Mouse (Mus musculus) liver, embryonic 14.5 days (tissue): ENCODE measurements around the gene Nploc4. TPM values are rescaled to one million over a fixed set of nuclear protein-coding genes. Genes with fewer than 3 reads are reported as not detected.
"Not testable (repeated sequence)": the region's sequence is repeated elsewhere in the genome, so short reads cannot be mapped to it uniquely, and the experiment has no call there.

Experiments used
- ATAC-seq: fragments of 200-750 bp; cut with Nextera tagmentation; 2 replicates; pipeline ENCODE4 v1.8.0; 2017; ENCODE audit warnings: moderate number of reproducible peaks, mild to moderate bottlenecking, moderate library complexity; ENCODE audit not compliant: insufficient read depth
- DNase-seq, 3 experiments: peaks; one replicate each; pipeline ENCODE4 v3.0.0-alpha.2; 2012 to 2013; ENCODE audit warnings: low read depth in 3 of 3, low spot score in 3 of 3
- H3K27ac ChIP-seq: fragments of 300-500 bp; sonication (generic); 2 replicates; pipeline ENCODE4 v1.5.1; 2014; ENCODE audit warnings: moderate library complexity, mild to moderate bottlenecking, control low read depth, inconsistent platforms
- H3K27me3 ChIP-seq: fragments of 300-500 bp; sonication (generic); 2 replicates; pipeline ENCODE4 v1.6.1; 2014; ENCODE audit warnings: mild to moderate bottlenecking, low read length, moderate library complexity; ENCODE audit not compliant: control insufficient read depth, insufficient read depth
- H3K36me3 ChIP-seq: fragments of 300-500 bp; sonication (generic); replicated peaks from 2 replicates; pipeline ENCODE4 v1.6.1; 2014; ENCODE audit warnings: low read depth; ENCODE audit not compliant: control insufficient read depth, insufficient read depth
- H3K4me1 ChIP-seq, 2 experiments: fragments of 200-500 bp in 1 of 2; fragments of 300-500 bp in 1 of 2; sonication (generic) in 1 of 2; replicated peaks; 2 replicates each; pipeline ENCODE4 v1.6.1; 2012 to 2014; ENCODE audit warnings: antibody characterized with exemption in 1 of 2, inconsistent platforms in 1 of 2, low read length in 1 of 2; ENCODE audit not compliant: control insufficient read depth in 2 of 2, insufficient read depth in 2 of 2
- H3K4me2 ChIP-seq: fragments of 300-500 bp; sonication (generic); 2 replicates; pipeline ENCODE4 v1.6.1; 2014; ENCODE audit warnings: low read depth, mild to moderate bottlenecking, control low read depth, moderate library complexity
- H3K4me3 ChIP-seq, 2 experiments: fragments of 200-500 bp in 1 of 2; fragments of 300-500 bp in 1 of 2; sonication (generic) in 1 of 2; 2 replicates each; pipeline ENCODE4 v1.5.1; 2012 to 2014; ENCODE audit warnings: low read depth in 2 of 2, low read length in 2 of 2, mild to moderate bottlenecking in 2 of 2, control low read depth in 1 of 2, inconsistent platforms in 1 of 2, moderate library complexity in 1 of 2; ENCODE audit not compliant: insufficient read depth in 1 of 2
- H3K9ac ChIP-seq: fragments of 300-500 bp; sonication (generic); replicated peaks from 2 replicates; pipeline ENCODE4 v1.6.1; 2014; ENCODE audit warnings: mild to moderate bottlenecking, control low read depth, moderate library complexity
- H3K9me3 ChIP-seq: fragments of 300-500 bp; sonication (generic); 2 replicates; pipeline ENCODE4 v1.6.1; 2016; ENCODE audit warnings: low read length, mixed read lengths; ENCODE audit not compliant: control insufficient read depth
- CTCF ChIP-seq: IDR thresholded peaks from 2 replicates; pipeline ENCODE4 v1.5.1; 2016; ENCODE audit warnings: antibody characterized with exemption, low read depth, control low read depth
- EP300 ChIP-seq: IDR thresholded peaks from 2 replicates; pipeline ENCODE4 v1.6.1; 2016; ENCODE audit warnings: antibody characterized with exemption, low read depth
- WGBS: fragments of 180-500 bp; shearing (Covaris S2); extraction: QIAGEN DNeasy Blood & Tissue Kit; methylation state at CpG from one replicate; pipeline ENCODE4 v1.1.7; 2014; ENCODE audit not compliant: insufficient replicate concordance; 5-methylcytosine and 5-hydroxymethylcytosine counted together
- polyA plus RNA-seq, 2 experiments: library from polyadenylated mRNA; depleted of rRNA in 1 of 2; stranded (reverse) in 1 of 2; unstranded in 1 of 2; fragments of >200 nt; fragmentation: Nextera tagmentation in 1 of 2; extraction: Ambion mirVana in 1 of 2; gene quantifications; 2 replicates each; pipeline versions ENCODE4 v1.2.1 to v1.2.3; 2012 to 2014

Gene Nploc4
- polyA plus RNA-seq, 2 experiments: 21.1 to 21.2 TPM

DNA sequence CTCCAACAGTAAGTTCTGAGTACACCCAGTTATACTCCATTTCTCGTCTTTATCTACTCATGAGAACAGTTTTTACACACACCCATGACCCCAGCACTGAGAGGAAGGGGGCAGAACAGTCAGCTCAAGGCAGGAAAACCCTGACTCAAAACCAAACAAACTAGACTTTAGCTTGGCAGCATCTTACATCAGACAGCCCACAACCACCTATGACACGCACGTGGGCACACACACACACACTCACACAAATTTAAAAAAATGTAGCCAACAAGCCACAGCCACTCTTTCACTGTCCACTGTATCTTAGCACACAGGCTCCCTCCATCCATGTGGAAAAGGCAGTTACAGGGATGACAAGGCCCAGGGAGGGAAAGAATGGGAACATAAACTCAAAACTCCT lies 10.8 kb downstream of the Nploc4 start:
- DNase-seq: no peak

DNA sequence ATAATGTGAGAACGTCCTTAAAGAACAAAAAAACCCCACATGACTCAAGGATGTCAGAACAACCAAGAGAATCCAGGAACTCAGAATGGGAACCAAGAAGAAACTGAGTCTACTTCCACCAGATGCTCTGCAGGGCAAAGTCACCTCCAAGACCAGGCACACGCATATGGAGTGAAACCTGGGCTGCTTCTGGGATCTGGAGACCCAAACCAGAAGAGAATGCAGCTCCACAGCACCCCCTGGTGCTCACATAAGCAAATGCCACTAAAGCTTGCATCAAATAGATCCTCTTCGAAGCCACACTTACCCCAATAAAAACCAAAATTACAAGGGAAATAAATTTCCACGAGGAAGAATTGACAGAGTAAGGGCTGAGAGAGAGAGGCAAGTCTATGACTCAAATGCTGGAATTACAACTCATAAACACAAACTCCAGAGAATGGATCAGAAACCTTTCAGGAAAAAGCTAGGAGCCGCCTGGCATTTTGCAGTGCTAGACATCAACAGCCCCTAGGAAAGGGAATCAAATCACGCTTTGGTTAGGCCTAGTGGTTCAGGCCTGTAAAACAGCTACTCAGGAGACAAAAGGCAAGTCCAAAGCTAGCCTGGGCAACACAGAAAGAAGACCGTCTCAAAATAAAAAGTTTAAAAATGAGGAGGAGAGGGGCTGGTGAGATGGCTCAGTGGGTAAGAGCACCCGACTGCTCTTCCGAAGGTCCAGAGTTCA lies 13.8 kb downstream of the Nploc4 start:
- Histone ChIP-seq H3K4me3 (no peak overlapping the region), H3K27me3 (no peaks in the 10 kb centered on the region), H3K4me2 (no peak overlapping the region), H3K9me3 (no peaks in the 10 kb centered on the region), H3K4me1 (no peaks in the 10 kb centered on the region), H3K27ac (no peak overlapping the region), H3K9ac (no peak overlapping the region), H3K36me3 (peaks cover 85% of the 10 kb centered on the region)
- DNase-seq (peak in 1 of 3 experiments; percentile 39), ATAC-seq (no peak)
- WGBS: 71% methylated on average over 9 of the region's 9 CpGs
- TF ChIP-seq EP300: no peak
- peak; percentile 83 for TF ChIP-seq CTCF

More for the DNA sequence above, 10.8 kb downstream of the Nploc4 start:
- Histone ChIP-seq H3K27ac (no peak overlapping the region), H3K9me3 (no peaks in the 10 kb centered on the region), H3K4me3 (no peak overlapping the region), H3K4me2 (no peak overlapping the region), H3K36me3 (peaks cover 82% of the 10 kb centered on the region), H3K27me3 (no peaks in the 10 kb centered on the region), H3K4me1 (no peaks in the 10 kb centered on the region), H3K9ac (no peak overlapping the region)
- no peak for ATAC-seq
- no peak for TF ChIP-seq CTCF
- no peak for TF ChIP-seq EP300
- 81% methylated on average over 3 of the region's 3 CpGs for WGBS

DNA sequence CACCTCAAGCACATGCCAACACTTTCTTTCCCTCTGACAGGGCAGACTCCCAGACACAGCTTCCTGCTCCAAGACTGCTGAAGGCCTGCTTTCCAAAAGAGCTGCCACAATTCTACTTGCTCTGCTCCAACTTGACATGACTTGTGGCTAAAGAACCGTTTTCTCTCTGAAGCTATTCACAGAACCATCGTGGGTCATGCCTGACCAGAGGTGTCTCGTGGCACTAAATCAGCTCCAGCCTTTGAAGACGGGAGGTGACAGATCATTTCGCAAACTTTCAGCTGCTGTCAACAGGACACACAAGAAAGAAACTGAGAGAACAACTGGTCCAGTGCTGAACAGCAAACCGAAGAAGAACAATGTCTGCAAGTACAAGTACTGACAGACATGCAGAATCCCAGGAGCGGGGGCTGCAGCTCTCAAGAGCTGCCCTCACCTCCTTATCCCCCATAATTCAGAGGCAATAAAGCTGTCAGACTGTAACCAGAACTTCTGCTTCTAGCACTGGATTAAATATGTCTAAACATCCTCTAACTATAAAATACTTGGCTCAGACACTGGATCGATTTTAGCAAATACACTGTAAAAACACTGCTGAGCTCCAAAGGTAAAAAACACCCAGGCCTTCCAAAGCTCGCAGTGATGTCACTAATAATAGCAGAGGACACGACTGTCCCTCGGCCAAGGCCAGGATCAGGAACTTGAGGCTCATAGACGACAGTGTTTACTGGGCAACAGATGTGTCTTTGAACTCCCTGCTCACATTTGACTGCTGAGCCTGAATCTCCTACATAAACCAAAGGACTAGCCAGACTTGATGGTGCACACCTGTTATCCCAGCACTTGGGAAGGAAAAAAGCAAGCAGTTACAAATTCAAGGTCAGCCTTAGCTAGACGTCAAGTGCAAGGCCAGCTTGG lies 14.6 kb downstream of the Nploc4 start:
- WGBS: 76% methylated on average over 13 of the region's 13 CpGs
- Histone ChIP-seq H3K36me3 (peaks cover 84% of the 10 kb centered on the region), H3K9ac (no peak overlapping the region), H3K9me3 (no peaks in the 10 kb centered on the region), H3K4me2 (no peak overlapping the region), H3K27me3 (no peaks in the 10 kb centered on the region), H3K4me3 (no peak overlapping the region), H3K27ac (no peak overlapping the region), H3K4me1 (no peaks in the 10 kb centered on the region)
- TF ChIP-seq EP300 (no peak), CTCF (no peak)
- ATAC-seq: no peak
- no peak for DNase-seq

DNA sequence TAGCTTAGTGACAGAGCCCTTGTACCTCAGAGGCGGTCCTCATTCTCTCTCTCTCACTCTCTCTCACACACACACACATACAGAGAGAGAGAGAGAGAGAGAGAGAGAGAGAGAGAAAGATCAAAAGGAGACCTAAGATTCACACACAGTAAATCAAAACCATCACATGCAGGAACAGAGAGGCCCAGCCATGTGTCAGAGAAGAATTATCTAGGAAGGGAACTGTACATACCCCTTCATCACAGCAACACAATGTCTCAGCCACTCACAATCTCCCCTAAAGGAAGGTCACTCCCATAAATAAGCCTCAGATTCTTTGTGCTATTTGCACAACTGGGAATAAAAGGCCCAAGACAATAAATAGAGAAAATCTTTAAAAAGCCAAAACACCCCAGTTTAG lies 18.9 kb downstream of the Nploc4 start:
- H3K27me3 ChIP-seq: no peaks in the 10 kb centered on the region
- ATAC-seq (no peak), DNase-seq (no peak)
- no peaks in the 10 kb centered on the region for H3K9me3 ChIP-seq
- H3K4me3 ChIP-seq: no peak overlapping the region
- 84% methylated on average over 1 of the region's 1 CpGs for WGBS
- no peak overlapping the region for H3K27ac ChIP-seq
- peaks cover 87% of the 10 kb centered on the region for H3K36me3 ChIP-seq
- no peak overlapping the region for H3K9ac ChIP-seq
- no peak overlapping the region for H3K4me2 ChIP-seq
- no peak for TF ChIP-seq CTCF
- H3K4me1 ChIP-seq: no peaks in the 10 kb centered on the region

DNA sequence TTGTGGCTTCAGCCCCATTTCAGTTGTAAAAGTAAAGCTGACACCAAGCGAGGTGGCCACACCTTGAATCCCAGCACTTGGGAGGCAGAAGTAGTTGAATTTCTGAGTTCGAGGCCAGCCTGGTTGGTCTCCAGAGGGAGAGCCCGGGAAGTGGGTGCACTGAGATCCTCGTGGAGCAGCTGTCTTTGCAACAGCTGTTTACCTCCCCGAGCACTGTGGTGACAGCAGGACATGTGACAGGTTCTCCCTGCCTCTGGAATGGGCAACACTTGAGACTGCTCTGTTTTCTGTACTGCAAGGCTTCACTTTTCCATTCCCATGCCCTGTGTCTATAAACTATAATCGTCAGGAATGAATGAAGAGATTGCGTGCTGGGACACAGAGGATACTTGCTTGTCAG lies 19.7 kb downstream of the Nploc4 start:
- no peak overlapping the region for H3K9ac ChIP-seq
- no peaks in the 10 kb centered on the region for H3K27me3 ChIP-seq
- WGBS: 88% methylated on average over 7 of the region's 7 CpGs
- no peak overlapping the region for H3K4me3 ChIP-seq
- no peak overlapping the region for H3K27ac ChIP-seq
- DNase-seq (no peak), ATAC-seq (no peak)
- no peak for TF ChIP-seq EP300
- no peak for TF ChIP-seq CTCF
- peaks cover 88% of the 10 kb centered on the region for H3K36me3 ChIP-seq
- H3K4me1 ChIP-seq: no peaks in the 10 kb centered on the region
- no peak overlapping the region for H3K4me2 ChIP-seq
- H3K9me3 ChIP-seq: no peaks in the 10 kb centered on the region

DNA sequence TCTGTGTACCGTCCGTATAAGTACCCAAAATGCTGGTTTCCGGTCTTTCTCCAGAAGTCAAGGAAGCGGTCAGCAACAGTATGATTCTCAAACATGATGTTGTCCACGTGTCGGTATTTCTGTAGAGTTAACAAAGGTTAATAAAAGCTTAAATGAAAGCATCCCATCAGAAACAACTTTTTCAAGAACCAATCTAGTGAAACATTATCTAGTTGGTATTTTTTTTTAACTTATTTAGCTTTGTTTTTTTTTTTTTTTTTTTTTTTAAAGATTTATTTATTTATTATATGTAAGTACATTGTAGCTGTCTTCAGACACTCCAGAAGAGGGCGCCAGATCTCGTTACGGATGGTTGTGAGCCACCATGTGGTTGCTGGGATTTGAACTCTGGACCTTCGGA lies 23.9 kb downstream of the Nploc4 start:
- not testable (repeated sequence) for H3K9ac ChIP-seq, H3K9me3 ChIP-seq, DNase-seq, H3K4me3 ChIP-seq, H3K4me2 ChIP-seq, H3K4me1 ChIP-seq, ATAC-seq, H3K27ac ChIP-seq, H3K27me3 ChIP-seq
- 91% methylated on average over 7 of the region's 10 CpGs for WGBS
- H3K36me3 ChIP-seq: peaks cover 89% of the 10 kb centered on the region
